Mouse (Mus musculus) bone marrow, adult 2 months (tissue): ENCODE data around the gene Frmpd4.

Experiments
- CTCF ChIP-seq: fragments of 200-500 bp; IDR thresholded peaks from 2 replicates; pipeline ENCODE4 v1.5.1; 2011; ENCODE audit warnings: low read length, control low read depth; ENCODE audit not compliant: control insufficient read depth, insufficient read depth
- POLR2A ChIP-seq: fragments of 200-500 bp; IDR thresholded peaks from 2 replicates; pipeline ENCODE4 v1.6.1; 2011; ENCODE audit warnings: low read depth, mild to moderate bottlenecking, control low read depth, low read length, borderline replicate concordance; ENCODE audit not compliant: control insufficient read depth

DNA sequence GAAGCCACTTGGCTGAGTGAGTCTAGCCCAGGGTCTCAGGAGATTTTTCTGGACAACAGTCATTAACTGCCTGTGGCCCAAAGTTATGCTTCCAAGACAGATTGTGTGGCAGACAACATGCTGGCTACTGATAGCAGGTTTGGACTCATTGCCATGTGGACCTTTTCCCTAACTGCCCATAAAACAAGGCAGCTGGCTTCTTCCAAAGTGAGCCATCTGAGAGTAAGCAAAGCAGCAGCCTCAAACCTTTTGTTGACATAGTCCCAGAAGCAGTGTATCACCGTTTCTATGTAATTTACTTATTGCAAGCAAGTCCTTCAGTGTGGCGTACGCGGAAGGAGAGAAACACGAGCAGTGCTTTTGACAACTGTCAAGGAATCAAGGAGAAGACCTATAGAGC is 18.2 kb upstream of the Frmpd4 start:
- TF ChIP-seq CTCF (no peak), POLR2A (no peak)
